Mouse (Mus musculus): ENCODE measurements at regions not wholly inside any gene's neighbourhood (a gene's known extent, or its start where the extent isn't known, plus 50 kb on each side); places are given as distances from the start of the nearest gene placed in this dataset.

GRCm38 (mm10) chr12:25157238-25157637 is 60.3 kb upstream of the Id2 start:
- Histone ChIP-seq H3K27me3 (ENCODE audit: insufficient read depth, low read length) (no peaks in the 10 kb centered on the region), H3K9ac (replicated peaks; ENCODE audit: low read length, poor library complexity, severe bottlenecking) (no peak overlapping the region), H3K4me1 (ENCODE audit: insufficient read depth, low read length) (no peaks in the 10 kb centered on the region), H3K4me3 (ENCODE audit: low read depth, low read length) (no peak overlapping the region), H3K27ac (ENCODE audit: low read depth, low read length) (no peak overlapping the region), H3K4me2 (ENCODE audit: low read depth, low read length, poor library complexity, severe bottlenecking) (no peak overlapping the region), H3K36me3 (ENCODE audit: insufficient read depth, low read length) (no peaks in the 10 kb centered on the region), H3K9me3 (ENCODE audit: low read length) (no peaks in the 10 kb centered on the region)
- ATAC-seq (ENCODE audit: low FRiP score), result no peak
- 94% methylated on average over 5 of the region's 5 CpGs for WGBS
- TF ChIP-seq CTCF (IDR thresholded peaks at IDR 0.05), result no peak
- no peak for DNase-seq (ENCODE audit: low spot score)

GRCm38 (mm10) chr12:25155396-25155795 is 58.5 kb upstream of the Id2 start:
- Histone ChIP-seq H3K4me2 (ENCODE audit: low read depth, low read length, poor library complexity, severe bottlenecking) (no peak overlapping the region), H3K27ac (ENCODE audit: low read depth, low read length) (no peak overlapping the region), H3K9me3 (ENCODE audit: low read length) (no peaks in the 10 kb centered on the region), H3K27me3 (ENCODE audit: insufficient read depth, low read length) (no peaks in the 10 kb centered on the region), H3K4me3 (ENCODE audit: low read depth, low read length) (no peak overlapping the region), H3K4me1 (ENCODE audit: insufficient read depth, low read length) (no peaks in the 10 kb centered on the region), H3K36me3 (ENCODE audit: insufficient read depth, low read length) (no peaks in the 10 kb centered on the region), H3K9ac (replicated peaks; ENCODE audit: low read length, poor library complexity, severe bottlenecking) (no peak overlapping the region)
- no peak for TF ChIP-seq CTCF (IDR thresholded peaks at IDR 0.05)
- 84% methylated on average over 9 of the region's 9 CpGs for WGBS
- DNase-seq (ENCODE audit: low spot score), result no peak
- no peak for ATAC-seq (ENCODE audit: low FRiP score)

- ATAC-seq (ENCODE audit: low FRiP score), result no peak
- no peak for TF ChIP-seq CTCF (IDR thresholded peaks at IDR 0.05)
- Histone ChIP-seq H3K4me1 (ENCODE audit: insufficient read depth, low read length) (no peaks in the 10 kb centered on the region), H3K36me3 (ENCODE audit: insufficient read depth, low read length) (no peaks in the 10 kb centered on the region), H3K4me3 (ENCODE audit: low read depth, low read length) (no peak overlapping the region), H3K9ac (replicated peaks; ENCODE audit: low read length, poor library complexity, severe bottlenecking) (no peak overlapping the region), H3K27me3 (ENCODE audit: insufficient read depth, low read length) (no peaks in the 10 kb centered on the region), H3K4me2 (ENCODE audit: low read depth, low read length, poor library complexity, severe bottlenecking) (no peak overlapping the region), H3K9me3 (ENCODE audit: low read length) (no peaks in the 10 kb centered on the region), H3K27ac (ENCODE audit: low read depth, low read length) (no peak overlapping the region)
- 93% methylated on average over 6 of the region's 6 CpGs for WGBS
- DNase-seq (ENCODE audit: low spot score), result no peak
Observed at GRCm38 (mm10) chr12:25148099-25148498, 51.2 kb upstream of the Id2 start.

All from midbrain, postnatal 0 days (tissue).